Mouse (Mus musculus) layer of hippocampus, postnatal 36 days (tissue): ENCODE data around the gene Ctsz. TPM values are rescaled to one million over a fixed set of nuclear protein-coding genes. Genes with fewer than 3 reads are reported as not detected.

Experiments used
- DNase-seq, 2 experiments: peaks; one replicate each; pipeline ENCODE4 v3.0.0; 2022
- total RNA-seq, 2 experiments: library from RNA; stranded (reverse); gene quantifications; 2 replicates each; pipeline ENCODE4 v1.2.3; 2021

Gene Ctsz
- total RNA-seq, 2 experiments from 2014 or later, result 27.5 to 29.7 TPM

- DNase-seq, result no peak
Observed at GRCm38 (mm10) chr2:174439961-174440360, 1.1 kb upstream of the Ctsz start.

DNA sequence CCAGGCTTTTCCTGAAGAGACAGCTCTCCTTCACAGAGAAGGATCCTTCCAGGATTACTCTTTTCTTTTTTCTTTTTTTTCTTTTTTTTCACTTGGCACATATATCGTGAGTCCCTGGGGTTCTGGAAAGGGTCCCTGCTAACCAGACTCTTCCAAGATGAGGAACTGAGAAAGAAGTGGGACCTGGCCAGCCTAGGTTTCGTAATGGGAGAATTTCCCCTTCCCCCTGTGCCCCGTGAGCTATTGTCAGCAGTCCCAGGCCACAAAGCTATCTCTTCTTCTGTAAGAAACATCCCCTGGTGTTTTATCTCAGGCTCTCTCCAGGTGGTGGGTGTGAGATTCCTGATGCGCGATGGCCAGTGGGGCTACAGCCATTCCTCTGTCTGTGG is 605 bp upstream of the Ctsz start:
- no peak for DNase-seq

GRCm38 (mm10) chr2:174438181-174438580 is 658 bp downstream of the Ctsz start:
- DNase-seq, result no peak

DNA sequence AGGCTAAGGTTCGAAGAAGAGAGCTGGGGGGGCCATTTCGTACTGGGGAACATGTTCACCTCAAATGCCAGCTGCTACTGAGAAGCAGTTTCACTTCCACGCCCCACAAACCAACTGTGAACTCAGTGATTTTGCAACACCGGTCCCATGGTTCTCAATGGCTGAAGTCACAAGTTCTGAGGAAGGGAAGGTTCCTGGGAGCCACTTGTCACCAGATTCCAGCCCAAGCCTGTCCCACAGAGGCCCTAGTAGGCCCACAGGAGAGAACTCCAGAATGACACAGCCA is 1.2 kb downstream of the Ctsz start:
- DNase-seq, result no peak

- DNase-seq, result no peak
Observed at GRCm38 (mm10) chr2:174436916-174437696, 1.7 kb downstream of the Ctsz start.

GRCm38 (mm10) chr2:174436076-174436701 is 2.6 kb downstream of the Ctsz start:
- no peak for DNase-seq

DNA sequence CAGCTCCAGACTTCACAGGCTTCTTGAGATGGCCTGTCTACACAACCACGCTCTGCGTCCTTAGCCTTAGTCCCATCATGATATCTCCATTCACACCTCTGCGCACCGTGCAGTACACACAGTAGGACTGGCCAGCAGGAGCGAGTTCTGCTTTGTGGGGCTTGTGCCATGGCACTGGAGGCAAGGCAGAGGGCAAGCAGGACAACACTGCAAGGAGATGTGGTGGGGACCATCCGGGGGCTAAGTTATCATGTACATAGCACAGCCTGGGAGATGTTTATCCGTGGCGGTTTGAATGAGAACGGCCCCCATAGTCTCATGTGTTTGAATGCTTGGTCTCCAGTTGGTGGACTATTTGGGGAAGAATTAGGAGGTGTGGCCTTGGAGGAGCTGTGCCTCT is 3.9 kb downstream of the Ctsz start:
- DNase-seq, result no peak

DNA sequence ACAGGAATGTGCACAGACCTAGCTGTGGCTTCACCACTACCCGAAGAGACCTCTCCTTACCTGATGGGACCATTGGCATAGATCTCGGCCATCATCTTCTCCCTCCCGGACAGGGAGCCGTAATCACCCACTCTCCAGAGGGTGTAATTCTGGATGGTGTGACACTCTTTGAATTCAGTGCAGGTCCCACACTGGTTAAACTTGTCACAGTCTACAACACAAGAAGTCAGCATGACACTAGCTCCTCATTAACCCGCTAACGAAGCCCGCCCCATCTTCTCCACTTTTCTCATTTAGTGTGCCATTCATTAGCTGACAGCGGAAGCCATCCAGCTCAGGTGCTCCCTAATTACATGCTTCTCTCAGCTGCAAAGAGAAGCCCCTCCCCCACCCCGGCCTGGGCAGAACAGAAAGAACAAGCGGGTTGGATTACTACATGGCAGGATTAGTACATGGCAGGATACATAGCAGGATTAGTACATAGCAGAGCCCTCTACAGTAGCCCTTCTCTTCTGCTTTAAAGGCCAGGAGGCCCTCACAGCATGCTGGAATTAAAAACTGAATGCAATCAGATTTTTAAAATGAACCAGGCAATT is 9.7 kb downstream of the Ctsz start:
- DNase-seq, result no peak

- no peak for DNase-seq
Observed at GRCm38 (mm10) chr2:174428076-174428835, 10.6 kb downstream of the Ctsz start.

DNA sequence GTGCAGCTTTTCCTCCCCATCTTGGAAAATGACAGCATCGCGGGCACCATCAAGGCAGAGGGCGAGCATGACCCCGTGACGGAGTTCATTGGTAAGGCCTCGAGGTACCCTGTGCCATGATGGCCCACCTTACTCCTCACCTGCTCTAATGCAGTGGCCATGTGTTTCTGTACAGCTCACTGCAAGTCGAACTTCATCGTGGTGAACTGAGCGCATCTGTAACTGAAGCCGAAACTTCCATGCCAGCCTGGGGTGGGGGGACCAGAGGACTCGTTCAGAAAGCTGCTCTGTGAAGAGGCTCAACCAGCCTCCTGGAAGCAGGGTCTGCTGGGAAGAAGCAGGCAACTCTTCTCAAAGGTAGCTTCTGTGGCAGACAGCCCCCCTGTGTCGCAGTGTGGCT is 12.0 kb downstream of the Ctsz start:
- no peak for DNase-seq

GRCm38 (mm10) chr2:174424301-174425085 is 14.3 kb downstream of the Ctsz start:
- DNase-seq, result no peak

DNA sequence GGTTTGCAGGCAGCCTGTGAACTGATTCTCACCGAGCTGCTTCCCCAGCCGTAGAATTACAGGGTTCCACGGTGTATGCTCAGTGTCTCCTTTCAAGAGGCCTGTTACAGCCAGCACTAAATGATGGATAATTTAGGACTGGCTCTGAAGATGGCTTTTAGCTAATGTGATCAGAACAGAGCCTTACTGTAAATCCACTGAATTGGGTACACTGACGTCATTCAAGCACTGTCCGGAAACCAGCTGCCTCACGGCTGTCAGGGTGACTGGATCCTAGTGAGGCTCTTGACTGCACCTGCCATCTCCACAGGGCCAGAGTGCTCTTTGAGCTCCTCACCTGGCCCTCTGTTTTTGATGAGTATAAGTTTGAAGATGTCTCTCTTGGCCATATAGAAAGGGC is 17.7 kb downstream of the Ctsz start:
- DNase-seq, result no peak

DNA sequence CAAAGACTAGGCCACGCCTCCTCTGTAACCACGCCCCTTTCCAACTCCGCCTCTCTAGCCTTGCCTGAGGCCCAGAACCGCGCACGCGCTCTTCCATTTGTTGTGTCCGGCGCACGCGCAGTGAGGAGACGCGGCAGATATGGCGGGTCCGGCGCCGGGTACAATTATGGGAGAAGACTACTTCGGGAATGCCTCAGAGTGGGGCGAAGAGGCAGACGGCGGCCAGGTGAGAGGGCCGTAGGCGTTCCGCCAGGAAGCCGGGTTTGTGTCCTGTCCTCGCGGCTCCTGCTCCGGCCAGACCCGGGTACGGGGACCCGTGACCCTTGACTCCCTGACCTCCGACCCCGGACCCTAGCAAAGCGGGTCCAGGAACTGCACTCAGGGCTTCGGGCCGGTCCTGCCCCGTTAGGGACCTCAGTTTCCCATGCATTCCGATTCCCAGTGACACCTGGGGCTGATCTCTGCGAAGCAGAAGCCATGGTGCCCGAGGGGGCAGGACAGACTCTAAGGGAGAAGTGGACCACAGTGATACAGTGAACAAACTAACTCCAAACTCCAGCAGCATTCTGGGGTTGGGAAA is 23.0 kb downstream of the Ctsz start, which contains the start of gene Nelfcd:
TSS of gene Nelfcd (plus strand) at position 74 of the 580 bp plus-strand sequence.
- DNase-seq, result peak; percentile 90 to 91

DNA sequence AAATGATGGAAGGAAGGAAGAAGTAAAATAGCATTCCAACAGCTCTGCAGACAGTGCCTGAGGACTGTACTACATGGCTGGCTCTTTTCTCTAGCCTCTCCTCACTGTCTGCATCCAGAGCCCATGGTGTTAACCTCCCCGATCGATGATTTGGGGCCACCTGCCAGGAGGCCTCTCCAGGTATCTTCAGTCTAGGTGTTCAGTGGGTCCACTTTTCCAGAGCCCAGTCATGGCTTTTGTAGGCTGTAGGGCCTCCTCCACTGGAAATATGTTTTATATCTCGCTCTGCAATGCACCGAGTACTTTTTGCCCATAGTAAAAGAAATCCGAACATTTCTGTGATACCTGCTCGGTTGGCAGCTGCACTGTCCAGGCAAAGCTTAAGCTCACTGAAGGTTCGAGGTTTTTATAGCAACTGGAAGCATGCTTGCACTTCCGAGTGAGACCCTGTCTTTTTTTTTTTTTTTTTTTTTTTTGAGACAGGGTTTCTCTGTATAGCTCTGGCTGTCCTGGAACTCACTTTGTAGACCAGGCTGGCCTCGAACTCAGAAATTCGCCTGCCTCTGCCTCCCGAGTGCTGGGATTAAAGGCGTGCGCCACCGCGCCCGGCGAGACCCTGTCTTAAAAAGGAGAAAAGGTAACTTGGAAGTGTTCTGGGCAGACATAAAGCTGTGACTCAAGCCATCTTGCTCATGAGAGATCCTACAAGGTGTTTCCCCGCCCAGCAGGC is 23.7 kb downstream of the Ctsz start:
- no peak for DNase-seq

DNA sequence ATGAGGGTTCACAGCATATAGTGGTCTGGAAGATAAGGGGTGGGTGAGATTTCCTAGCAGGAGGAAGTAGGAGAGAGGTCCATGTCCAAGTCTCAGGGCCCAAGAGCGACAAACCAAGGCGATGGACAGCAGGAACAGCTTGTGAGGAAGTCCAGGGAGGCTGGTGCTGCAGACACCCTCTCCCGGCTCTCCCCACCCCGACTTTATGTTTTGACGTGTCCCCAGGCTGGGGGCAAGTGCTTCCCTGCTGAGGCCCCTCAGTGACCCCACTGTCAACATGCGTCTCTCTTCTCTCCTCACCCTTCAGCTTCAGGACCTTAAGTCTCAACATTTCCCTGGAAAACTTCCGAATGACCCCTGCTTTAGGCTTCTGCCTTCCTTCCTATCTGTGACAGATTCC is 25.7 kb downstream of the Ctsz start:
- DNase-seq, result no peak

- DNase-seq, result no peak
Observed at GRCm38 (mm10) chr2:174410222-174410621, 28.6 kb downstream of the Ctsz start.

- DNase-seq, result no peak
Observed at GRCm38 (mm10) chr2:174400396-174400795, 38.4 kb downstream of the Ctsz start.

DNA sequence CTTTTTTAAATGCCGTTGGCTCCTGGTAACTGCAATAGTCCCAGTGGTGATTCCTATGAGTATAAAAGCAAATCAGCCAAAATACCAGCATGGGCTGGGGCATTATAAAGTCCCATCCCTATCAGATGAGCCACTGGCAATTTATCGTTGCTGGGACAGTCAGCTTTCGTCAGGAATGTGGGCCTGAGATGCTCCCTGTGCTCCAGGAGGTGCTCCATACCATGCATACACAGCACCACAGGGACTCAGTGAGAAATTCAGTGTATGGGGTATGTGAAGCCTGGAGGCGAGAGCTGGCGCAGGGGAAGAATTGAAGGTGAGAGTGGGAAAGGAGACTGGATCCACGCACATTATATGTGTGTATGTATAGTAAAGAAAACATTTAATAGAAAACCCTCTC is 41.0 kb downstream of the Ctsz start:
- DNase-seq, result no peak

- DNase-seq, result no peak
Observed at GRCm38 (mm10) chr2:174397065-174397464, 41.8 kb downstream of the Ctsz start.

DNA sequence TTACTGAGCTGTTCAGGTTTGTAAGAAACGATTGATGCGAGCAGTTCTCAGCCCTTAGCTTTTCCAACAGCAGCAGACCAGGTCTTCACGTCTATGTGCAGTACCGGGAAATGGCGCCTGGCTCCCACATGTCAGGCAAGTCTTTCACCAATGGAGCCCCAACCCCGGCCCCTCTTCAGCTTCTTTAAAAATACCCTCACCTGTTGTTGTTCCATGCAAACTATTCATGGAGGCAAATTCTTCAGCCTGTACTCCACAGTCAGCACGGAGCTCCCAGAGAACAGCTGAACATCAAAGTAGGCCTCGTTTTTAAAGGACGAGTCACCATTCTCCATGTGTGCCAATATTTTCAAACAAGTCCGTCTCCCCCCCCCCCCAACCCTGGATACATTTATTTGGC is 42.2 kb downstream of the Ctsz start:
- DNase-seq, result no peak

DNA sequence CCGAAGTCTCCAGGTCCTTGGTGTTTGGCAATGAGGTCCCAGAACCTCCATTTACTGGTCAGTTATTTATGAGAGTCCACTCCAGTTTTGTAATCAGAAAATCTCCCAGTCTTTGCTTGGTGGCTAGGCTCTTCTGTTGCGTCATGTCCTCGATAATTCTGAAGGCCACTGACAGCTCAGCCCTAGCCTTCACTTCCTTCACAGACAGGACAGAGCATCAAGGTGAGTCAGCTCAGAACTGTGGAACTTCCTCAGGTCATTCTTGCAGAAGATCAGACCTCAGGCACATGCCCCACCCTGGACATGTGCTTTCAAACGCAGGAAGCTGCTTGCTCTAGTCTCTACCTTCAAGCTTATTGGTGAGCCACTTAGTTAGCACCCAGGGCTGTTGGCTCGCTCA is 45.5 kb downstream of the Ctsz start:
- no peak for DNase-seq
